Mouse (Mus musculus): ENCODE results near the gene Rmi2.
"Not testable (repeated sequence)": the region's sequence is repeated elsewhere in the genome, so short reads cannot be mapped to it uniquely, and the experiment has no call there.

The Rmi2 gene

DNA sequence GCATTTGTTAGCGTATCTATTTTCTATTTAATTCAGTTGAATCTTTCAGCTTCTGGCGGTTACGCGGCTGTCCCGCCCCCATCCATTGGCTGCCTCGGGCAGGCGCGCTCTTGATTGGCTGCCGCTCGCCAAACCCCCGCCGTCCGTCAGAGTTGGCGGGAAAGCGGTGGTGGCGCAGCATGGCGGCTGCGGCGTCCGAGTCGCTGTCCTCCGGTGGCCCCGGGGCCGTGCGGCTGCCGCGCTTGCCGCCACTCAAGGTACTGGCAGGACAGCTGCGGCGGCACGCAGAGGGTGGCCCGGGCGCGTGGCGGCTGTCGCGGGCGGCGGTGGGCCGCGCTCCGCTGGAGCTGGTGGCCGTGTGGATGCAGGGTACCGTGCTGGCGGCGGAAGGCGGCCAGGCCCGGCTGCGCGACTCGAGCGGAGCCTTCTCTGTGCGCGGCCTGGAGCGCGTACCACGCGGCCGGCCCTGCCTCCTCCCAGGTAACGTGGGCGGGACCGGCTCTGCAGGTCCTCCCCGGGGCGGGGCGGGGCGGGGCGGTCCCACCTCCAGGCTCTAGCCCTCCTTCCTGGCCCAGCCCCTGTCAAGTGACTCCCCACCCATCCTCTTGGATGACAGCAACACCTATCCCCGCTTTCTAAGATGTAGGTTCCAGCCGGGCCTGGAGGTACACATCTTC is at the start of gene Rmi2:
TSS of gene Rmi2 (plus strand) at position 149 of the 677 bp plus-strand sequence.
- DNase-seq = peak; percentile 89

DNA sequence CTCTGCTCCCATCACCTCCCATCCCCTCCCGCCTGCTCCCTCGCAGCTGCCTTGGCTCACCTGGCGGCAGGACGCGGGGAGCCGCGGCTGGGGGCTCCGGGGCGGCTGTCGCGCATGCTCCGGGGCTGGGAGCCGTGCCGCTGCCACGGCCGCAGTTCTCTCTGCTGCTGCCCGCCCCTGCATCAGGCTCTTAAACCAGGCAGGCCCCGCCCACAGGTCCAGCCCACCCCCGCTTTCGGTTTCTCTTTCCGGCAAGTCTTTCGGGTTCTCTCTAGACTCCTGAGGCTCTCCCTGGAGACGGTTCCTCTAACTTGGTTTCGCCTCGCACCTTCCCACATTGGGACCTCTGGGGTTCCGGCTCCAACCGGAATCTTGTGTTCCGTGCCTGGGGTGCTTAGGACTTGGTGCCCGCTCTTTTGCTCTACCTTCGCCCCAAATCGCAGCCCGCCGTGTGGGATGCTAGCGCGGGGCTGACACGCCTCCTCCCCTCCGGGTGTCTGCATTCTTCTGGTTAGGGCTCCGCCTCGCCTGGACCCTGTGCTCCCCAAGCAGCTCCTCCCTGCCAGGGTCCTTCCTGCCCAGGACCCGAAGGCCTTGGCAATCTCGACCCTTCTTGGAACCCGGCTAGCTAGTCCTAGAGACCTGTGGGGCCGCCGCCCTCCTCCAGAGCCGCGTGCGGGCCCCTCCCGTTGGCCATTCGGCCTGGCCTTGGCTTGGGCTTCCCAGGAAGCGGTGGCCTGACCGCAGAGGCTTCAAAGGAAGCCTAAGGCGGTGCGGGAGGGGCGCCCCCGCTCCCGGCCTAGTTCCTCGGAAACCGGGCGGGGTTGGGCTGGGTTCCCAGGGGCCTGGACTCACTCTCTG is 49.3 kb upstream of the Rmi2 start, which contains the start of gene Socs1:
TSS of gene Socs1 (minus strand) at position 166 of the 861 bp plus-strand sequence.
- peak; percentile 97 for DNase-seq

DNA sequence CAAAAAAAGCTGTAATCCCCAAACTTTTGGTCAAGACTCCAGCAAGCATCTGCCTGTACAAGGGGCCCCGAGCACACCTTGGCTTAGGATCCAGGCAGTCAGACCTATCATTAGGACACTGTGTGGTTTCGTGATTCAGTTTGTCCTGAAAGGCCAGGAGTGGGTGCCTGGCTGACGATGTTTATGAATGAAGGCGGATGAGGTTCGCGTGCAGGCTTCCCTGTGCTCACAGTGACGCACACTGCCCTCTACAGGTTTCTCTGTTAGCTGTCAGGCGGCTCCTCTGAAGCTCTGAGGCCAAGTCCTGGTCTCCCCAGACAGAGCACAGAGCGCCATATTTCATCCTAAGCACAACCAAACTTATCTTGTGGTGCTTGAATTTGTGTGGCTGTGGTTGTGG is 48.6 kb upstream of the Rmi2 start:
- peak; percentile 91 for DNase-seq

DNA sequence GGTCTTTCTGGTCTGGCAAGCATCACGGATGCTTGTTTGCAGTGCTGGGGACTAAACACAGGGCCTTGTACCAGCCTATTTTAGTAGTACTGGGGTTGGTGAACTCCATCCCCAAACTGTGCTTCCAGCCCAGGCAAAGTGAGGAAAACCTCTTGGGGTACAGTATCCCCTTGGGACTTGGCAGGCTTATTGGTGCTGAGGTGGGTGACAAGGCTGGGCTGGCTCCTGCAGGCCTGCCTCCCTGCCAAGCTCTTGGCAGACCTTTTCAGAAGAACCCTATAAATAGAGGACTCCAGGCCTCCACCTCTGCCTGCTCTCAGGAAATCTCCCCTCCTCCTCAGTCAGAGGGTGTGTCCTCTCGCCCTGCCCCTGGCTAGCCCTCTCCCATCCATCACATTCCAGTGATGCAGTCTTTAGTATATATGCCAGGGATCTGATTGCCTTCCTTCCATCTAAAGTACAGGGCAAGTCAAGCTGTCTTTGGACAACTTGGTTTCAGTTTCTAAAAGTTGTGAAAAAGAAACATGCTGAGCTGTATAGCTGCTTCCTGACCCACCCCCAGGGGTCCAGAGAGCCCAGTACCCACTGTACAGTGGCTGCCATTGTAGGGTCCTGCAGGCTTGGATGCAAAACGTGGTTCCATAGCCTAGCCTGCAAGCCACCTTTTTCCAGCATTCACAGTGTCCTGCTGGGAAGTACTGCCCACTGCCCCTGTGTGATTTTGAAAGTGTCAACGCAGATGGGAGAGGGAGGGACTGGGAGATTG is 47.9 kb upstream of the Rmi2 start:
- DNase-seq = no peak

DNA sequence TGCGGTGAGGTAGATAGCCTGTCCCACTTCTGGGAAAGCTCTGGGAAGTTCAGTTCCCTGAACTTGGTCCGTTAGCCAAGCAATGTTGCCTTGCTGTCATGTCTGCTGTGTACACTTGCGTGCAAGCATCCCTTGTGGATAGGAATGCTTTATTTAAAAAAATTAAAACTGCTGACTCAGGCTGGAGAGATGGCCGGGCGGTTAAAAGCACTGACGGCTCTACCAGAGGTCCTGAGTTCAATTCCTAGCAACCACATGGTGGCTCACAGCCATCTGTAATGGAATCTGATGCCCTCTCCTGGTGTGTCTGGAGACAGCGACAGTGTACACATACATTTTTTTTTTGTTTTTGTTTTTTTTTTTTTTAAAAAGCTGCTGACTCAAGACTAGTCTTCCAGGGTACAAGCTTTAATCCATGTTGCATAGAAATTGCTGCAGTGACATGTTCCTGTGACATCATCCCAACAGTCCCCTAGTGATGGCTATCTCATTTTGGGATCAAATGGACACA is 47.3 kb upstream of the Rmi2 start:
- no peak for DNase-seq

DNA sequence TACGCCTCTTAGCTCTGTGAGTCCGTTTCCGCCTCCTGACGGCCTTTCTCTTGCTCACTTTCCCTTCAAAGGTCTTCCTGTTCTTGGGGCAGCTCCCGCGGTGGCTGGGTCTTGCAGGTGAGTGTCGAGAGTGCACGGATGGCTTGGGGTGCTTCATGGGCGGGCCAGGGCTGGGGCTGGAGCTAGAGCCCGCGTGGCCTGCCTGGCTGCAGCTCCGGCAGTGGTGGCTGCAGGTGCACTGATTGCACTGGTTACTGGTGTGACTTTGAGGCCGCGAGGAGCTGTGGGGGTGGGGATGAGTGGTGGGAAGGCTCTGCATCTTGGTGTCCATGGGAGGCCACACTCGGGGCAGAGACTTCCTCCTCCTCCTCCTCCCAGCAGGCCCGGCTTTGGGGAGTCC is 46.6 kb upstream of the Rmi2 start, which contains the start of gene Tnp2:
TSS of gene Tnp2 (minus strand) at position 390 of the 400 bp plus-strand sequence.
- peak; percentile 73 for DNase-seq

DNA sequence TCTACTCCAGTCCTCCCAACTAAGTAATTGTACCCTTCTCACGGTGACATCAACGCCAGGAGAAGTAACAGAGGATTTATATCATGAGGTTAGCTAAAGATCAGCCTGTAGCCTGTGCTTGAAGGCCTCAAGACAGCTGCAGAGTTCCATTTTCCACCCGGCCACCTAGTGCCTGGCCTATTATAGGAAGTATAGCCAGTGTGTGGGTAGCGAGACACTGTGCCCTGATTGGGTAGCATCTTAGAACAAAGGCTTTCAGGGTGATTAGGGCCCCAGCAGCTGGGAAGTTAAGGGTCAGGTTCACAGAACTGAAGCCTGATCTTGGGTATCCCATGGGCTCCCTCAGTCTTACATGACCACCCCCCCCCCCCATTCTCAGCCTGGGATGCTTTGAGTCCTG is 46.0 kb upstream of the Rmi2 start:
- no peak for DNase-seq

DNA sequence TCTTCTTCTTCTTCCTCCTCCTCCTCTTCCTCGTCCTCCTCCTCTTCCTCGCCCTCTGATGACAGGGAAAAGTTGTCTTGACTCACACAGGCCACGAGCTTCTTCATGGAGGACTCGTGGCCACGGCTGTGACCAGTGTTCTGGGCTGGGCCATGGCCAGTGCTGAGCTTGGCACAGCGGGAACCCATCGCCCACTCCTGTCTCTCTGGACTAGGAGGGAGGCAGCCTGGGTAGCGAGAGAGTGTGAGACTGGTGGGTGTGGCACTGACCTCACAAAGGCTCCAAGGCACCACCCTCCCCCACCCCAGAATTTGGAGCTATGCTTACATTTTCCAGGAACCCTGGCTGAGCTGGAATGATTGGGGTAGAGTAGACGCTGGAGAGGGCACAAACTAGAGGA is 44.2 kb upstream of the Rmi2 start, which contains the start of gene Prm3:
TSS of gene Prm3 (minus strand) at position 213 of the 400 bp plus-strand sequence.
- DNase-seq = no peak

DNA sequence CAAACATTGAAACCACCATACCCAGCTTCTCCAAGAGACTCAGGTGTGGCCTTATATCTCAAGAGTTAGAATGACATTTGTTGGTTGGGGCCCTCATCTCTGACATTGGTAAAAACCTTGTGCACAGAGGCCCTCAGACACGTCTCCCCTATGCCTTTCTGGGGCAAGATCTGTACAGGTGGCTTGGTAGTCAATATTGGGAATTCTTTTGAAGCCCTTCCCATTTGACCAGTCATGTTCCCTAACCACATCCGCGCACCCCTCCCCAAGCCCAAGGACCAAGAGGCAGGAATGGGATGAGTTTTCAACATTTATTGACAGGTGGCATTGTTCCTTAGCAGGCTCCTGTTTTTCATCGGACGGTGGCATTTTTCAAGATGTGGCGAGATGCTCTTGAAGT is 38.8 kb upstream of the Rmi2 start, which contains the start of gene Prm2:
TSS of gene Prm2 (minus strand) at position 101 of the 400 bp plus-strand sequence.
- DNase-seq = no peak

DNA sequence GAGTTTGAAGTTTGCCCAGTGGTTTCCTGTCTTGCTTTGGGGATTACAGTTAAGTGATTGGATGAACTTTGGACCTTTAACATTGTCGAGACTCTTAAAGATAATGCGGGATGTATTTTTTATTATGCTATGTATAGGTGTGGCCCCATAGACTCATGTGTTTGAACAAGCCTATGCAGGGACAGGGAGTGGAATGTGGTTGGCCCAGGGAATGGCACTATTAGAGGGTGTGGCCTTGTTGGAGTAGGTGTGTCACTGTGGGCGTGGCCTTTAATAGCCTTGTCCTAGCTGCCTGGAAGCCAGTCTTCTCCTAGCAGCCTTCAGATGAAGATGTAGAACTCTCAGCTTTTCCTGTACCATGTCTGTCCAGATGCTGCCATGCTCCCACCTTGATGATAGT is 32.4 kb upstream of the Rmi2 start:
- not testable (repeated sequence) for DNase-seq

DNA sequence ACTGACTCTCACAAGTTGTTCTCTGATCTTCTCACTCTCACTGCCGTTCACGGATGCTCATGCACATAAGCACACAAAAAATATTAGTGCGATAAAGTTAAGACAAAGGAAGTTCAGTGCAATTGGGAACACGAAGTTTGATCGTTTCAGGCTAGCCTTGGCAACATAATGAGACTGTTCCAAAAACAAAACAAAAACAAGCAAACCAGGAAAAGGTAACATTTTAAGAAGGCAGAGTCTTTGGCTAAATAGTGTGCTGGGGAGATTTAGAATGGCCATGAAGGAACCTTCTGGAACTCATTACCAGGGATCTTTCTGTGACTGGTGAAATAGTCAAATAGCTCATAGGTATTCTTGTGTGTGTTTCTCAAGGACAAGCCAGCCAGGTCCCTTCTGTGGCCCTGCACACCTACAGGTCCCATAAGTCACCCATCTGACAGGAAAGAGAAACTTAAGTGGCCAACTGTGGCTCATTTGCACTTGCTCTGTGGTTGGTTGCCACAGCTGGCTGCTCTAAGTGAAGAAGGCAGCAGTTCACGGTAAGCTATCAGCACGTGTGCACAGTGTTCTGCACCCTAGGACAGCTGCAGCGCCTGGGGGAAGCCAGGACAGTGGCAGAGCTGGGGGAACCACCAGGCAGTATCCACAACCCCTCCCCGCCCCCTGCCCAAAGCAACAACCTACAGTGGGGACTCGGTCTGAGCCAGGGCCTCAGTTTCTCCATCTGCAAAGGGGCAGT is 28.9 kb upstream of the Rmi2 start, which contains the start of gene Prm1:
TSS of gene Prm1 (minus strand) at position 51 of the 739 bp plus-strand sequence.
- peak; percentile 79 for DNase-seq

DNA sequence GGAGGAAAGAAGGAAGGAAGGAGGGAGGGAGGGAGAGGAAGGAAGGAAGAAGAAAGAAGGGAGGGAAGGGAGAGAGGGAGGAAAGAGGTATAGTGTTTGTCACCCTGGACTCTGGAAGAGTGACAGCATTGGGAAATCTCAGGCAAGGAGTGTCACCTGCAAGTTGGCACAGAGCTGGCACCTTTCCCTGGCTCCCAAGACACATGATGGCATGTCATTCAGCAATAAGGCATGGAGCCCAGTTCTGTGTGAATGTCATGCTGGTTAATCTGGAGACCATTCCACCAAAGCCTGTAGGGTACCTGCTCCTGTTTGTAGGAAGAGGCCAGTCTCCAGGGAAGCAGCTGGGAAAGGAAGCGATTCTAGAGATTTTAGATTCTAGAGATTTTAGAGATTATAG is 24.5 kb upstream of the Rmi2 start:
- no peak for DNase-seq

DNA sequence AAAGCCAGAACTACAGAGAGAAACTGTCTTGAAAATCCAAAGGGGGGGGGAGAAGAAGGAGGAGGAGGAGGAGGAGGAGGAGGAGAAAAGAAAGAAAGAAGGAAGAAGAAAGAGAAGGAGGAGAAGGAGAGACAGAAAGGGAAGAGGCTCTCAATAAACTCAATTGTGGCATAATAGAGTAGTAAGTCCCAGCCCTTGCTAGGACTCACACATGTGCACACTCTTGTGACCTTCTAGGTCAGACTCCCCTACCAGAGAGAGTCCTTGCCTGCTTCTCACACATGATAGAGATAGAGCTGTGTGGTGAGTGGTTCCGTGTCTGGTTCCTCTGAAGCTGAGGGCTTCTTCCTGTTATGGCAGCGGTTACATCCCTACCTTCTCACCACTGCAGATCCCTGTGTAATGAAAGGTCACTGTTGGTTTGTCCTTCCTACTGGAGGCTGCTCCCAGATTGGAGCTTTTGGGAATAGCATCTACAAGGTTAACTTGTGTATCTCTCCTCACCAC is 21.9 kb upstream of the Rmi2 start, which contains the start of gene Gm11172:
TSS of gene Gm11172 (plus strand) at position 51 of the 507 bp plus-strand sequence.
- DNase-seq = peak; percentile 37

DNA sequence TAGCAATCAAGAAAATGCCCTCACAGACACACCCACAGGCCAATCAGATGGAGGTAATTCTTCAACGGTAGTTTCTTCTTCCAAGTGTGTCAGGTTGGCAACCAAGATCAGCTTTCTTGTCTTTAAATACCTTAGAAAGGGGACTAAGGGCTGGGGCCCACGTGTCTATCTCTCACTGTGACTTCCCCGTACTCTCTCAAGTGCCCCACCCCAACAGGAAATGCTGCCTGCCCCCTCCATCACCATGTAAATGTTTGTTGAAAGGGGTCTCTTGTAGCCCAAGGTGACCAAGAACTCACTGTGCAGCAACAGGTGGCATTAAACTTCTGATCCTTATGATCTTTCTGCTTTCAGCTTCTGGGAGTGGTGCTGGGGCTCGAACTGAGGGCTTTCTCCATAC is 21.1 kb upstream of the Rmi2 start:
- peak; percentile 42 for DNase-seq

DNA sequence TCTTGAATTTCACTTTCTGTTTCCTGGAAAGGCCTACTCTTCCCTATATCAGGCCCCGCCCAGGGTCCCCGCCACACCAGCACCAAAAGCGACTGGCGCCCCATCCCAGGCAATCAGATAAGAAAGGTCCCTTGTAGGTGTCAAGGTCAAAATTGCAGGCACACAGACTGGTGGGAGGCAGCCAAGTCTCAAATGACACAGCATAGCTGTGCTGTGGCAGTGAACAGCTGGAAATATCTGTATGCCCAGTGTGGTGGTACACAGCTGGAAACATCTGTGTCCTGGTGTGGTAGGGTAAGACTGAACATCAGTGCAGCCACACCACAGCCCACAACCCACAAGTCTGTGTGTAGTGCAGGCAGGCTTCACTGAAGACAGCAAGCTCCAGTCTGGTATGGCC is 20.0 kb upstream of the Rmi2 start:
- peak; percentile 51 for DNase-seq

DNA sequence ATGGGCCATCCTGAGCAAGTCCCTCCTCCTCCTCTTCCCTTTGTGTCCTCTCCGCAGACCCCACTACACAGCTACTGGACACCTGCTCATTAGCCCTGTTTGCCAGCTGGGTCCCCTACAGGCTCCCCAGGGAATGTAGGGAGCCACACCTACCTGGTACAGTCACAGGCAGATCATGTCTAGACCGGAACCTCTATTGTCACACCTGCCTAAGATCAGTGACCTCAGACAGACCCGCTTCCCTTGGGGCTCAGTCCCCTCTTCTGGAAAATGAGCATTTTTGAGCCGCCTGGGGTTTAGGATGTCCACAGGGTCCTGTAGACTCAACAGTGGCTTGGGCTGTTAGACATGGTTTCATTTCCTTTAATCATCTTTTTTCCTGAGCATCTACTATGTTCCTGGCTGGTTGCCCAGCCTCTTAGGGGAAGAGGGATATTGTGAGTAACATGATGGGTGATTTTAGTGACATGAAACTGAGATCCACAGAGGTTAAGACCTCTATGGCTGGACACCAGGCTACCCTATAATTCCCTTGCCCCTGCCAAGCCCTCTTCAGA is 16.2 kb upstream of the Rmi2 start:
- no peak for DNase-seq

DNA sequence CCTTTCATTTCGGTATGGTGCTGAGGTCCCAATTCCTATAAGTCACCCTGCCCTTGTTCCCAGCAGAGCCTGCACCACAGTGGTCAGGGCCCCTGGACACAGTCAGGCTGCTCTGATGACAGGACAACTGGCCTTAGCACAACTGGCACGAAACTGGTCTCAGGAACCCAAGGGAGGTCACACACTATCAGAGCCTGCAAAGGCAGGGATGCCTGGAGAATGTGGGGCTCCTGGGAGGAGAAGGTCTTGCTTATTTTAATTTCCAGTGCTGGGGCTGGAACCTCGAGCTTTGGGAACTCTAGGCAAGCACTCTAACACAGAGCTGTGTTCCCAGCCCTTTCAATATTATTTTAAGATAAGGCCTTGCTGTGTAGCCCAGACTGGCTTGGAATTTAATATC is 14.9 kb upstream of the Rmi2 start:
- no peak for DNase-seq

DNA sequence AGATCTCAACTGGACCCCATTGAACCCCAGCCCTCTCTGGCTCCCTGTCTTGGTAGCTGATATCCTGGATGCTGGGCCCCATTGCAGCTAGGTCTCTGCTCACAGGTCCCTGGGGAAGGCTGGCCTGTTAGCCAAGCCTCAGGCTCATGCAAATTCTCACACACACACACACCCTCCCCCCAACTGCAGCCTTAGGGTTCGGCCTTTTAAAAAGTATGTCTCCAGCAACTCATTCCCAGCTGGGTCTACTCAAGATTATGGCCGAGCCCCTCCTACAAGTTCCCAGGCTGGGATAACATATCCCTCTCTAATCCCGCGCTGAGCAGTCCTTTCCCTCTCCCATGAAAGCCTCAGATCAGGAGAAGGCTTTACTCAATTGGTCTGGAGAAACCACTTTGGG is 13.5 kb upstream of the Rmi2 start:
- DNase-seq = no peak

DNA sequence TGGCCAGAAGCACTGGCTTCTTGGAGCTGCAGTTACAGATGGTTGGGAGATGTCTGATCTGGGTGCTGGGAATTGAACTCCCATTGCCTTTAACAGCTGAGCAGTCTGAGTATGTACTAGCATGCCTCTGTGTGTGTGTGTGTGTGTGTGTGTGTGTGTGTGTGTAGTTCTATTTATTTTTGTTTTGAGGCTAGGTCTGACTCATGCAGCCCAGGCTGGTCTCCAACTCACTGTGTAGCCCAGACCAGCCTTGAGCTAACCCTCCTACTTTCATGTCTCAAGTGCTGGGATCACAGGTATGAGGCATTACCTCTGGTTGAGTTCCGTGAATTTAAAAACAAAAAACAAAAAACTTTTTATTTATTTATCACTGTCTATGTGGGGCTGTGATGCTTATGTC is 10.3 kb upstream of the Rmi2 start:
- no peak for DNase-seq

DNA sequence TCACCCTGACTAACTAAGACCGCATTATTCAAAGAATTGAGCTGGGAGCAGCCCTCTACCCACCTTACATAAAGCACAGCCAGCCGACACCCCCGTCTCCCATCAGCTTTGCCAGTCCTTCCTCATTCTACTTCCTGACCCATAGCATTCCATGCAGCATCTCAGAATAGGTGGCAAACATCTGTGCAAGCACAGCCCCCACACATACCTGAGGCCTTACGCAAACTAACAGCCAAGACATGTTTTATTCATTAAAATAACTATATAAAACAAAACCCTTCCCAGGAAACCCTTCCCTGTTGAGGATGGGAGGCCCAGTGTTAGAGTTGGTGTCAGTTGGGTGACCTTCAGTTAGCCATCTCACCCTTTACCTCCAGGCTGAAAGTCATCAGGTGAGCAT is 9.0 kb upstream of the Rmi2 start:
- DNase-seq = no peak

DNA sequence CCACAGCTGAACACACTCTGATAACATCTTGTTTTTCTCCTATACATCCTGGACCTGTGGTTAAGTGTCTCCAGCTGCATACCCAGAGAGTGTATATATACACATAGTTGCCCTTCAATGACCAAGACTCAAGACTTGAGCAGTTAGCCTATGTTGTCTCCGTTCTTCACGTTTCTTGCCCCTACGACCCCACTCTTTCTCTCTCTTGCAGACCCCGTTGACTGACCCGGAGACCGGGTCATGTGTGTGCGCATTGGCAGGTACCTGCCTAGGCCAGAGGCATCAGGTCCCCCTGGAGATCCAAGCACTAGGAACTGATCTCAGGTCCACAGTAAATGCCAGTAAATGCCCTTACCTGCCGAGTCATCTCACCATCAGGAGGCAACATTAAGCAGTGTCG is 7.6 kb upstream of the Rmi2 start:
- DNase-seq = peak; percentile 60
